Mouse (Mus musculus): ENCODE results near the gene Slc6a9.

Gene Slc6a9

GRCm38 (mm10) chr4:117834457-117834844, at the start of gene Slc6a9:
Gene Slc6a9 (plus strand): TSS chr4:117834506.
- no peak for DNase-seq

- DNase-seq = no peak
Observed at GRCm38 (mm10) chr4:117786963-117787362, 47.3 kb upstream of the Slc6a9 start.

GRCm38 (mm10) chr4:117788308-117788707, 46.0 kb upstream of the Slc6a9 start:
- no peak for DNase-seq

- no peak for DNase-seq
Observed at GRCm38 (mm10) chr4:117799904-117800303, 34.4 kb upstream of the Slc6a9 start.

GRCm38 (mm10) chr4:117806992-117807391, 27.3 kb upstream of the Slc6a9 start:
- DNase-seq = no peak

GRCm38 (mm10) chr4:117810933-117811332, 23.4 kb upstream of the Slc6a9 start:
- no peak for DNase-seq

GRCm38 (mm10) chr4:117813591-117814192, 20.6 kb upstream of the Slc6a9 start:
- peak in 1 of 2 experiments; percentile 11 for DNase-seq

GRCm38 (mm10) chr4:117814333-117814732, 20.0 kb upstream of the Slc6a9 start:
- DNase-seq = no peak

- no peak for DNase-seq
Observed at GRCm38 (mm10) chr4:117816776-117817175, 17.5 kb upstream of the Slc6a9 start.

- DNase-seq = no peak
Observed at GRCm38 (mm10) chr4:117818032-117818431, 16.3 kb upstream of the Slc6a9 start.

GRCm38 (mm10) chr4:117828572-117829145, 5.6 kb upstream of the Slc6a9 start:
- no peak for DNase-seq

- no peak for DNase-seq
Observed at GRCm38 (mm10) chr4:117829260-117830123, 4.8 kb upstream of the Slc6a9 start.

GRCm38 (mm10) chr4:117830124-117830551, 4.2 kb upstream of the Slc6a9 start:
- no peak for DNase-seq

GRCm38 (mm10) chr4:117830801-117831200, 3.5 kb upstream of the Slc6a9 start:
- no peak for DNase-seq

GRCm38 (mm10) chr4:117831499-117831898, 2.8 kb upstream of the Slc6a9 start:
- DNase-seq = no peak

- no peak for DNase-seq
Observed at GRCm38 (mm10) chr4:117831920-117832691, 2.2 kb upstream of the Slc6a9 start.

GRCm38 (mm10) chr4:117834845-117835530, 682 bp downstream of the Slc6a9 start:
- DNase-seq = peak in 1 of 2 experiments; percentile 24

GRCm38 (mm10) chr4:117835531-117836111, 1.3 kb downstream of the Slc6a9 start:
- no peak for DNase-seq

GRCm38 (mm10) chr4:117836204-117836767, 2.0 kb downstream of the Slc6a9 start:
- peak; percentile 72 to 76 for DNase-seq

- no peak for DNase-seq
Observed at GRCm38 (mm10) chr4:117837271-117837670, 3.0 kb downstream of the Slc6a9 start.

GRCm38 (mm10) chr4:117839366-117839765, 5.1 kb downstream of the Slc6a9 start:
- no peak for DNase-seq

GRCm38 (mm10) chr4:117840821-117841220, 6.5 kb downstream of the Slc6a9 start:
- no peak for DNase-seq

Measured in thymus, adult 18-20 months (tissue).